Mouse (Mus musculus) cerebellum, postnatal 10 days (tissue): ENCODE measurements around the gene Hmbs.
"Not testable (repeated sequence)": the region's sequence is repeated elsewhere in the genome, so short reads cannot be mapped to it uniquely, and the experiment has no call there.

ENCODE experiments used
- DNase-seq, 2 experiments: peaks; one replicate each; pipeline ENCODE4 v3.0.0; 2021; ENCODE audit warnings: mixed read lengths in 2 of 2

Gene Hmbs

GRCm38 (mm10) chr9:44343290-44343689, 738 bp downstream of the Hmbs start:
- DNase-seq, result no peak

GRCm38 (mm10) chr9:44342605-44343004, 1.4 kb downstream of the Hmbs start:
- no peak for DNase-seq

GRCm38 (mm10) chr9:44342173-44342572, 1.9 kb downstream of the Hmbs start:
- DNase-seq, result no peak

- no peak for DNase-seq
These were observed 2.5 kb downstream of the Hmbs start for GRCm38 (mm10) chr9:44341487-44341886.

GRCm38 (mm10) chr9:44338574-44338973, 5.5 kb downstream of the Hmbs start:
- DNase-seq, result no peak

GRCm38 (mm10) chr9:44337436-44338169, 6.4 kb downstream of the Hmbs start:
- DNase-seq, result no peak

GRCm38 (mm10) chr9:44336964-44337363, 7.1 kb downstream of the Hmbs start:
- DNase-seq, result no peak

- not testable (repeated sequence) for DNase-seq
These were observed 7.5 kb downstream of the Hmbs start for GRCm38 (mm10) chr9:44336513-44336912.

GRCm38 (mm10) chr9:44336093-44336406, 8.0 kb downstream of the Hmbs start:
- DNase-seq, result no peak

- DNase-seq, result peak in 1 of 2 experiments; percentile 48
These were observed 8.5 kb downstream of the Hmbs start for GRCm38 (mm10) chr9:44335331-44336092.

- DNase-seq, result peak; percentile 99
These were observed 9.4 kb downstream of the Hmbs start, which contains the start of gene H2afx for GRCm38 (mm10) chr9:44334396-44335330. Gene H2afx, plus strand, starts transcription at chr9:44334694.

- DNase-seq, result peak in 1 of 2 experiments; percentile 31
These were observed 10.9 kb downstream of the Hmbs start for GRCm38 (mm10) chr9:44332918-44333638.

- DNase-seq, result no peak
These were observed 13.3 kb downstream of the Hmbs start for GRCm38 (mm10) chr9:44330736-44331135.

GRCm38 (mm10) chr9:44327926-44328325, 16.1 kb downstream of the Hmbs start:
- no peak for DNase-seq

- DNase-seq, result no peak
These were observed 16.8 kb downstream of the Hmbs start for GRCm38 (mm10) chr9:44327064-44327711.

- peak; percentile 88 to 91 for DNase-seq
These were observed 17.5 kb downstream of the Hmbs start for GRCm38 (mm10) chr9:44326371-44327063.

- no peak for DNase-seq
These were observed 18.2 kb downstream of the Hmbs start, which contains the start of gene Dpagt1 for GRCm38 (mm10) chr9:44325768-44326370. Gene Dpagt1, plus strand, starts transcription at chr9:44326019.

- not testable (repeated sequence) for DNase-seq
These were observed 18.8 kb downstream of the Hmbs start for GRCm38 (mm10) chr9:44325032-44325767.

- no peak for DNase-seq
These were observed 19.9 kb downstream of the Hmbs start for GRCm38 (mm10) chr9:44324147-44324546.

GRCm38 (mm10) chr9:44323656-44324055, 20.4 kb downstream of the Hmbs start:
- not testable (repeated sequence) for DNase-seq
